Mouse (Mus musculus): ENCODE measurements around the gene Galnt4.

DNA sequence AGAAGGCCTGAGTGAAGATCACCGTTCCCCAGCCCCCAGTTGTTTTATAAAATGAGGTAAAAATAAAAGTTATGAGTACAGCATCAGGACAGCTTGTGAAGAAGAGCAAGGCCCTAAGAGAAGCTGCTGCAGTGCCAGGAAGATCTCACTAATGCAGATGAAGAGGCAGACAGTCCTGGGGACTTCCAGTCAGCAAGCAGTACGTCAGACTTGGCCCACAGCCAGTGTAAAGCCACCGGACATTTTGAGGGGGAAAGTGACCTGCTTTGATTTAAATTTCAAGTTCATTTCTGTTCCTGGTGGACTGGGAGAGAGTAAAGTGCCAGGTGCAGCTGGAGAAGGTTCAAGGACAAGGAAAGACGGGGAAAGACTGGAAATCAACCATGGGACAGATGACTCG is 28.4 kb downstream of the Galnt4 start:
- TF ChIP-seq EP300 (IDR thresholded peaks at IDR 0.05; ENCODE audit: low read depth) (no peak), CTCF (IDR thresholded peaks at IDR 0.05; ENCODE audit: low read depth) (no peak)
